Mouse (Mus musculus) thymus, postnatal 0 days (tissue): ENCODE results near the gene Akna. TPM values are rescaled to one million over a fixed set of nuclear protein-coding genes. Genes with fewer than 3 reads are reported as not detected.

Experiments used
- DNase-seq: peaks from one replicate; pipeline ENCODE4 v3.0.0-alpha.2; 2015; ENCODE audit warnings: low spot score
- polyA plus RNA-seq: library from polyadenylated mRNA; unstranded; fragments of >200 nt; fragmentation: Nextera tagmentation; extraction: Ambion mirVana; gene quantifications from 2 replicates; pipeline ENCODE4 v1.2.1, GENCODE M21; 2015

The Akna gene
- polyA plus RNA-seq = 20.6 and 25.9 TPM in 2 replicates

GRCm38 (mm10) chr4:63403040-63403959, at the start of gene Akna:
Gene Akna, minus strand, starts transcription at chr4:63403354.
- peak; percentile 89 for DNase-seq

- no peak for DNase-seq
Observed at GRCm38 (mm10) chr4:63452555-63452954, 49.4 kb upstream of the Akna start.

GRCm38 (mm10) chr4:63450551-63450950, 47.4 kb upstream of the Akna start:
- DNase-seq = no peak

- DNase-seq = peak; percentile 5
Observed at GRCm38 (mm10) chr4:63444362-63445066, 41.4 kb upstream of the Akna start.

- no peak for DNase-seq
Observed at GRCm38 (mm10) chr4:63443101-63443500, 39.9 kb upstream of the Akna start.

GRCm38 (mm10) chr4:63441616-63442015, 38.5 kb upstream of the Akna start:
- DNase-seq = no peak

- DNase-seq = no peak
Observed at GRCm38 (mm10) chr4:63440262-63440661, 37.1 kb upstream of the Akna start.

GRCm38 (mm10) chr4:63437968-63438367, 34.8 kb upstream of the Akna start:
- no peak for DNase-seq

GRCm38 (mm10) chr4:63437119-63437815, 34.1 kb upstream of the Akna start:
- no peak for DNase-seq

- no peak for DNase-seq
Observed at GRCm38 (mm10) chr4:63435402-63435801, 32.2 kb upstream of the Akna start.

GRCm38 (mm10) chr4:63431098-63431497, 27.9 kb upstream of the Akna start:
- no peak for DNase-seq

GRCm38 (mm10) chr4:63430357-63430756, 27.2 kb upstream of the Akna start:
- DNase-seq = no peak

GRCm38 (mm10) chr4:63426308-63426707, 23.2 kb upstream of the Akna start:
- DNase-seq = no peak

- no peak for DNase-seq
Observed at GRCm38 (mm10) chr4:63423811-63424210, 20.7 kb upstream of the Akna start.

- no peak for DNase-seq
Observed at GRCm38 (mm10) chr4:63423231-63423630, 20.1 kb upstream of the Akna start.

GRCm38 (mm10) chr4:63420143-63420920, 17.2 kb upstream of the Akna start:
- DNase-seq = no peak

- DNase-seq = no peak
Observed at GRCm38 (mm10) chr4:63418270-63418669, 15.1 kb upstream of the Akna start.

- peak; percentile 82 for DNase-seq
Observed at GRCm38 (mm10) chr4:63417318-63417957, 14.3 kb upstream of the Akna start.

GRCm38 (mm10) chr4:63414951-63415350, 11.8 kb upstream of the Akna start:
- DNase-seq = no peak

GRCm38 (mm10) chr4:63411222-63411621, 8.1 kb upstream of the Akna start:
- no peak for DNase-seq

GRCm38 (mm10) chr4:63410583-63410934, 7.4 kb upstream of the Akna start:
- DNase-seq = peak; percentile 97
